Mouse (Mus musculus) liver, embryonic 12.5 days (tissue): ENCODE results near the gene Ccdc191. TPM values are rescaled to one million over a fixed set of nuclear protein-coding genes. Genes with fewer than 3 reads are reported as not detected.

Source experiments
- ATAC-seq: fragments of 200-750 bp; cut with Nextera tagmentation; 2 replicates; pipeline ENCODE4 v1.8.0; 2017; ENCODE audit warnings: moderate number of reproducible peaks, mild to moderate bottlenecking, moderate library complexity
- H3K27ac ChIP-seq: fragments of 300-500 bp; sonication (generic); 2 replicates; pipeline ENCODE4 v1.5.1; 2016; ENCODE audit warnings: mild to moderate bottlenecking
- H3K27me3 ChIP-seq: fragments of 300-500 bp; sonication (generic); replicated peaks from 2 replicates; pipeline ENCODE4 v1.6.1; 2016; ENCODE audit warnings: mild to moderate bottlenecking, moderate library complexity
- H3K36me3 ChIP-seq: fragments of 300-500 bp; sonication (generic); 2 replicates; pipeline ENCODE4 v1.6.1; 2016; ENCODE audit warnings: mild to moderate bottlenecking, moderate library complexity
- H3K4me1 ChIP-seq: fragments of 300-500 bp; sonication (generic); 2 replicates; pipeline ENCODE4 v1.6.1; 2016
- H3K4me2 ChIP-seq: fragments of 300-500 bp; sonication (generic); 2 replicates; pipeline ENCODE4 v1.6.1; 2016; ENCODE audit warnings: mild to moderate bottlenecking, moderate library complexity
- H3K4me3 ChIP-seq: fragments of 300-500 bp; sonication (generic); 2 replicates; pipeline ENCODE4 v1.5.1; 2016; ENCODE audit warnings: mild to moderate bottlenecking, moderate library complexity
- H3K9ac ChIP-seq: fragments of 300-500 bp; sonication (generic); 2 replicates; pipeline ENCODE4 v1.6.1; 2016; ENCODE audit warnings: mild to moderate bottlenecking, moderate library complexity
- H3K9me3 ChIP-seq: fragments of 300-500 bp; sonication (generic); replicated peaks from 2 replicates; pipeline ENCODE4 v1.6.1; 2016; ENCODE audit warnings: mild to moderate bottlenecking, moderate library complexity
- WGBS: fragments of 180-500 bp; shearing (Covaris S2); methylation state at CpG from one replicate; pipeline ENCODE4 v1.1.7; 2016; ENCODE audit not compliant: insufficient replicate concordance; 5-methylcytosine and 5-hydroxymethylcytosine counted together
- microRNA-seq: library from miRNA; unstranded; fragments of <30 nt; microRNA quantifications from one replicate; pipeline ENCODE4, GENCODE M21; 2017
- polyA plus RNA-seq: library from polyadenylated mRNA; unstranded; fragments of >200 nt; fragmentation: Nextera tagmentation; extraction: Ambion mirVana; gene quantifications from 2 replicates; pipeline ENCODE4 v1.2.1, GENCODE M21; 2016

The Ccdc191 gene
- polyA plus RNA-seq, 1 experiment from 2014 or later: 5.5 TPM

- 81% methylated on average over 5 of the region's 5 CpGs for WGBS
- peaks cover under 1% of the 10 kb centered on the region; the same call in 1 of the 2 replicates for H3K36me3 ChIP-seq
- H3K4me1 ChIP-seq: no peaks in the 10 kb centered on the region
- no peaks in the 10 kb centered on the region for H3K9me3 ChIP-seq
- ATAC-seq: no peak
- no peak overlapping the region for H3K4me3 ChIP-seq
- H3K27me3 ChIP-seq: no peaks in the 10 kb centered on the region
- no peak overlapping the region for H3K27ac ChIP-seq
- no peak overlapping the region for H3K4me2 ChIP-seq
- H3K9ac ChIP-seq: no peak overlapping the region
Measured at GRCm38 (mm10) chr16:43999541-43999940, 109.9 kb downstream of the Ccdc191 start.

GRCm38 (mm10) chr16:44002086-44002485 lies 112.5 kb downstream of the Ccdc191 start:
- WGBS: 50% methylated on average over 5 of the region's 5 CpGs
- no peak overlapping the region for H3K4me2 ChIP-seq
- no peak for ATAC-seq
- H3K36me3 ChIP-seq: peaks cover 3% of the 10 kb centered on the region; the same call in 1 of the 2 replicates
- H3K9me3 ChIP-seq: no peaks in the 10 kb centered on the region
- no peak overlapping the region for H3K4me3 ChIP-seq
- H3K27me3 ChIP-seq: no peaks in the 10 kb centered on the region
- no peaks in the 10 kb centered on the region for H3K4me1 ChIP-seq
- no peak overlapping the region for H3K9ac ChIP-seq
- no peak overlapping the region for H3K27ac ChIP-seq

GRCm38 (mm10) chr16:44011010-44011409 lies 121.4 kb downstream of the Ccdc191 start:
- H3K4me2 ChIP-seq: no peak overlapping the region

More at GRCm38 (mm10) chr16:44011010-44011409, 121.4 kb downstream of the Ccdc191 start:
- no peak overlapping the region for H3K27ac ChIP-seq
- 58% methylated on average over 5 of the region's 5 CpGs for WGBS
- no peaks in the 10 kb centered on the region for H3K27me3 ChIP-seq
- no peak overlapping the region for H3K4me3 ChIP-seq
- H3K4me1 ChIP-seq: peaks cover 13% of the 10 kb centered on the region
- no peaks in the 10 kb centered on the region for H3K36me3 ChIP-seq
- no peak overlapping the region for H3K9ac ChIP-seq
- ATAC-seq: no peak
- no peaks in the 10 kb centered on the region for H3K9me3 ChIP-seq

Small RNA genes within 50 kb of the gene (microRNA-seq; reads per million reads assigned to microRNA genes)
- not detected for gene Mir3470b

Other genes starting within 250 kb of the Ccdc191 start
- not detected in 2 replicates for gene Tigit, start 225.7 kb upstream of the Ccdc191 start, polyA plus RNA-seq
- not detected in 2 replicates for gene Drd3, start 135.8 kb upstream of the Ccdc191 start, polyA plus RNA-seq
- gene Qtrt2, start 37.0 kb downstream of the Ccdc191 start, polyA plus RNA-seq: 11.9 and 13.4 TPM in 2 replicates
- gene Zdhhc23, start 90.0 kb downstream of the Ccdc191 start, polyA plus RNA-seq: 0.48 and 0.66 TPM in 2 replicates
- gene Gramd1c, start 173.5 kb downstream of the Ccdc191 start, polyA plus RNA-seq: 3.4 and 3.7 TPM in 2 replicates
- 27.2 and 28.0 TPM in 2 replicates for gene Atp6v1a, start 249.9 kb downstream of the Ccdc191 start, polyA plus RNA-seq